Mouse (Mus musculus): ENCODE data around the gene Spns3. TPM values are rescaled to one million over a fixed set of nuclear protein-coding genes. Genes with fewer than 3 reads are reported as not detected.
A peak's percentile ranks its signal among the peaks of the same experiment; 100 is the strongest.

The Spns3 gene
- polyA plus RNA-seq, 1 experiment, result 0.45 TPM

- no peak for DNase-seq (ENCODE audit: low spot score)
Measured at GRCm38 (mm10) chr11:72518449-72518848, 31.9 kb downstream of the Spns3 start.

DNA sequence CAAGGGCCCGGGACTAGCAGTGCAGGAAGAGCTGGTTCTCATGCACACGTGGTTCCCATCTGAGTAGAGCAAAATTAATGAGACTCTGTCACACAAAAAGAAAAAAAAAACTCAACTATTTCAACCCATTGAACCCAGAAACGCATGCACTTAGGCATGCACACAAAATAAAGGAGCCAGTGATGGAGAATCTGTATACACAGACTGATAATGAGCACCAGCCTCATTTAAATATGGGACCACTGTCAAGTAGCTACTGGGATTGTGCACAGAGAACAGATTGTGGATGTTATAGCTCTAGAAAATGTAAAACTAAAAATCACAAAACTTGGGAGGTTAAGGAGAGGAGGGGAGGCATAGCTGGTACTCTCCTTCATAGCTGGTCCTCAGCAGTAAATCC lies 35.3 kb downstream of the Spns3 start:
- DNase-seq (ENCODE audit: low spot score), result no peak

GRCm38 (mm10) chr11:72508651-72509050 lies 41.7 kb downstream of the Spns3 start:
- no peak for DNase-seq (ENCODE audit: low spot score)

GRCm38 (mm10) chr11:72507651-72508050 lies 42.7 kb downstream of the Spns3 start:
- DNase-seq (ENCODE audit: low spot score), result no peak

DNA sequence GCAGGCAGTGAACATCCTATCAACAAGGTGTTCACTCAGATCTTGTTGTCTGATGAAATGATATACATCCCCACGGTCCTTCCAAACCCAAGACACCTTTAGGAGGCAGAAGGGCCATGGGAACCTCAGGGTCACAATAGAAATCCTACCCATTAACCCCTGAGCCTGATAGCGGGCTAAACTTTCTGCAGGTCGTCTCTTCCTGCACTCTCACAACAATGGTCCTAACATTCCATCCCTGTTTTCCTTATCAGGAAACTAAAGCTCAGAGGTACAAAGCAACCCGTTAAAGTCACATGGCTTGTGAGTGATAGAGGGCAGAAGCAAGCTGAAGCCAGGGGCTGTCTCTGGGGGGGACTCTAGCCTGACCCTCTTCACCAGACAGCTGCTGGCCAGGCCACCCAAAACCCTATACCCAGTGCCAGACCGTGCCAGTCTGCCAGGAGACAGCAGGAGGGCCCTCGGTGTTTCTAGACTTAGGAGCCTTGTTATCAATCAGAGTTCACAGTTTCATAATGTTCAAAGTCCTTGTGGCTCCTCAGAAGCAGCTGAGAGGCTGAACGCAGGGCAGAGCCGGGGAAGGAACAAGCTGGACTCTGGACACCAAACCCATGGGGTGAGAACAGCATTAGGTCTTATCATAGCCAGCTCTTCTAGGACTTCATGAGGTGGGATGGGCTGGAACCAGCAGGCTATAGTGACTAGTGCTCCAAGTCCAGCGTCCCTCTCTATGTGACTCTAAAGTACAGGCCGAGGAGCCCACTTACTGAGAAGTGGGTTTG lies 46.1 kb downstream of the Spns3 start:
- no peak for DNase-seq (ENCODE audit: low spot score)

GRCm38 (mm10) chr11:72503501-72503921 lies 46.8 kb downstream of the Spns3 start:
- no peak for DNase-seq (ENCODE audit: low spot score)

GRCm38 (mm10) chr11:72502236-72502635 lies 48.1 kb downstream of the Spns3 start:
- DNase-seq (ENCODE audit: low spot score), result no peak

GRCm38 (mm10) chr11:72501426-72502002 lies 48.8 kb downstream of the Spns3 start:
- no peak for DNase-seq (ENCODE audit: low spot score)

DNA sequence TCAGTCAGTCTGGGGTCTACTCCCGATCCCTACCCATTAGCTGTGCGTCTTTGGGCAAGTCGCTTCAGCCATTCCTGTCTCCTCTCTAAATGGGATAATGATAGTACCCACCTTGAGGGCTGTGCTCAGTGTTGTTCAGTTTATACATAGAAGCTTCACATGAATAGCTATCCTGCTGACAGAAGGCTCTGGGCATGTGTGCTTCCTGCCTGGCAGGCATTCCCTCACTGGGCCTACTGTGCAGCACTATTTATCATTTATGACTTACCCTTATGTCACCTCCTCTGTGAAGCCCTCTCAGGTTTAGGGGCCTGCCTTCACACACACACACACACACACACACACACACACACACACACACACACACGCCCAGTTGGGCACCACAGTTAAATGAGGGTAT lies 50.2 kb downstream of the Spns3 start:
- DNase-seq (ENCODE audit: low spot score), result no peak

DNA sequence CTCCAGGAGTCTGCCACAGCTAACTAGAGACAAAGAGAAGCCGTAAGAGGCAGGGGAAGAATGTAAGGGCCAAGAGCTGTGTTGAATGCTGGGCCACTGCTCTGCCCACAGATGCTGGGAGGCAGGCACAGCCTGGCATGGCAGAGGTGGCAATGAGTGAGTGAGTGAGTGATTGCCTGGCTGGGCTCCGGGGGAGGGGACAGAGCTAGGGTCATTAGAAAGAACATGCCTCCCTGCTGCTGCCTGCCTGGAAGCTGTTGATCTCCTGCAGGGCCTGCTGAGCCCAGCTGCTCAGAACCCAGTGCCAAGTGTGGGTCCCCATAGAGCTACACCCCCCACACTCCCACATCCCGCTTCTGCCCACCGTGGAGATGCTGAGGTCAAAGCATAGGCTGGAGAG lies 52.9 kb downstream of the Spns3 start:
- no peak for DNase-seq (ENCODE audit: low spot score)

- DNase-seq (ENCODE audit: low spot score), result no peak
Measured at GRCm38 (mm10) chr11:72496775-72497174, 53.5 kb downstream of the Spns3 start.

DNA sequence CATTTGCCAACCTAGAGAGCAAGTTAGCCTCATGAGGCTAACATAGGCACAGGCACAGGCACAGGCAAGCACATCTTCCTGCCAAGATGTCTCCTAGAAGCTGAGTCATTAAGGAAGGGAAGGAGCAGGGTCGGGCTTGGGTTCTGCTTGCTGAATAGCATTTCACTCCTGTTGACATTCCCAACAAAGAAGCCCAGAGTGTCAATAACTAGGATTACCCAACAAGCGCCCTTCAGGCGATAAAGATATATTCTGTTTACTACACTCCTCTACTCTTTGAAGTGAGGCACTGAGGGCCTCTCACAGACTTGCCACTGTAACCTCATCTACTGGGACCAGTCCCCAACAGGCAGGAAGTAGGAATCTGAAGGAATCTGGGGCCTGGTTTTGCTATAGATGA lies 54.2 kb downstream of the Spns3 start:
- DNase-seq (ENCODE audit: low spot score), result no peak

- DNase-seq (ENCODE audit: low spot score), result no peak
Measured at GRCm38 (mm10) chr11:72494046-72494988, 56.0 kb downstream of the Spns3 start.

GRCm38 (mm10) chr11:72491130-72491960 lies 59.0 kb downstream of the Spns3 start:
- DNase-seq (ENCODE audit: low spot score), result no peak

- peak; percentile 73 for DNase-seq (ENCODE audit: low spot score)
Measured at GRCm38 (mm10) chr11:72489881-72490301, 60.4 kb downstream of the Spns3 start, which contains the start of gene Spns2. Gene Spns2 (minus strand): TSS chr11:72489904.

- DNase-seq (ENCODE audit: low spot score), result no peak
Measured at GRCm38 (mm10) chr11:72489397-72489796, 60.9 kb downstream of the Spns3 start.

DNA sequence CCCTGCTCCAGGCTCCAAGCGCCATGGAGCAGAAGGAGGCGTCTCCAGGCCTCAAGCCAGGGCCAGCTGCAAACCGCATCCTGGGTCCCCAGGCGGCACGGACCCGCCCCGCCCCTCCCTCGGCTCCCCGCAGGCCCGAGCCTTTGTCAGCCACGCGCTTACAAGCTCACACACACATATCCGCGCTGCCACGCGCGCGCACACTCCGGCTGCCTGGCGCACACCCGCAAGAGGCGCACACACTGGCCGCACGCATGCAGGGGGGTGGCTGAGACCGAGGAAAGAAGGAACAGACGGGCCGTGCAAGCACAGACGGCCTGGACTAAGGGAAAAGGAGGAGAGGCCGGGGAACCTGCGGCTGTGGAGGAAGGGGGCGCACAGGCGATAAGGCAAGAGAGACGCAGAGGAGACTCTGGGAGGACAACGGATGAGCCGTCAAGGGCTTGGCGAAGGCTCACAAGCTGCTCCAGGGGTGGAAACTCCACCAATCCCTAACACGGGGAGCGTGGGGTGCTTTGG lies 61.5 kb downstream of the Spns3 start:
- no peak for DNase-seq (ENCODE audit: low spot score)

GRCm38 (mm10) chr11:72487739-72488138 lies 62.6 kb downstream of the Spns3 start:
- no peak for DNase-seq (ENCODE audit: low spot score)

- no peak for DNase-seq (ENCODE audit: low spot score)
Measured at GRCm38 (mm10) chr11:72487171-72487570, 63.1 kb downstream of the Spns3 start.

DNA sequence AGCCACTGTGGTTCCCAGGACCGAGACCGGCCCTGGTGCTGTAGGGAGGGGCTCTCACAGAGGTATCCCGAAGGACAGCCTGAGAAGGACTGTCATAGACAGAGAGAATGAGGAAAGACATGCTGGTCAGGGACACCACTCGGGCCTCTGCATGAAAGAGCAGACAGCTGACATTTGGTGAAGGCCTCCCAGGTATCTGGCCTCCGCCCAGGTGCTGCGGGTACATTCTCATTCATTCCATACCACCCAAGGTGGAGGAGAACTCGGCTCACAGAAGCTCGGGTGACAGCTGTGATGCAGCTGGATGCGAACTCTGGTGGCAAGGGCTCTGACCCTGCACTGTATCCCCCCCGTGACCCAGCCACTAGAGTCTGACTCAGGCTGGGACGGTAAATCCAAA lies 64.3 kb downstream of the Spns3 start:
- no peak for DNase-seq (ENCODE audit: low spot score)

- DNase-seq (ENCODE audit: low spot score), result no peak
Measured at GRCm38 (mm10) chr11:72485157-72485556, 65.1 kb downstream of the Spns3 start.
